Mouse (Mus musculus) midbrain, embryonic 12.5 days (tissue): Measurements from ENCODE around the gene Gm20388. TPM values are rescaled to one million over a fixed set of nuclear protein-coding genes. Genes with fewer than 3 reads are reported as not detected.

Experiments used
- ATAC-seq: fragments of 200-750 bp; cut with Nextera tagmentation; 2 replicates; pipeline ENCODE4 v1.8.0; 2017; ENCODE audit warnings: low read depth, moderate TSS enrichment, moderate library complexity; ENCODE audit not compliant: low FRiP score
- H3K27ac ChIP-seq: fragments of 300-500 bp; sonication (generic); replicated peaks from 2 replicates; pipeline ENCODE4 v1.5.1; 2016; ENCODE audit warnings: mild to moderate bottlenecking
- H3K27me3 ChIP-seq: fragments of 300-500 bp; sonication (generic); 2 replicates; pipeline ENCODE4 v1.6.1; 2016; ENCODE audit warnings: mild to moderate bottlenecking
- H3K36me3 ChIP-seq: fragments of 300-500 bp; sonication (generic); 2 replicates; pipeline ENCODE4 v1.6.1; 2016
- H3K4me1 ChIP-seq: fragments of 300-500 bp; sonication (generic); 2 replicates; pipeline ENCODE4 v1.6.1; 2016
- H3K4me2 ChIP-seq: fragments of 300-500 bp; sonication (generic); replicated peaks from 2 replicates; pipeline ENCODE4 v1.6.1; 2016; ENCODE audit warnings: mild to moderate bottlenecking, moderate library complexity
- H3K4me3 ChIP-seq: fragments of 300-500 bp; sonication (generic); 2 replicates; pipeline ENCODE4 v1.5.1; 2016; ENCODE audit warnings: mild to moderate bottlenecking
- H3K9ac ChIP-seq: fragments of 300-500 bp; sonication (generic); replicated peaks from 2 replicates; pipeline ENCODE4 v1.6.1; 2016; ENCODE audit warnings: mild to moderate bottlenecking, moderate library complexity
- H3K9me3 ChIP-seq: fragments of 300-500 bp; sonication (generic); 2 replicates; pipeline ENCODE4 v1.6.1; 2016; ENCODE audit warnings: mild to moderate bottlenecking
- WGBS: fragments of 180-500 bp; shearing (Covaris S2); methylation state at CpG from one replicate; pipeline ENCODE4 v1.1.7; 2016; 5-methylcytosine and 5-hydroxymethylcytosine counted together
- polyA plus RNA-seq: library from polyadenylated mRNA; unstranded; fragments of >200 nt; fragmentation: Nextera tagmentation; extraction: Ambion mirVana; gene quantifications from 2 replicates; pipeline ENCODE4 v1.2.1, GENCODE M21; 2016

The Gm20388 gene
- polyA plus RNA-seq, 1 experiment from 2014 or later, result not detected

DNA sequence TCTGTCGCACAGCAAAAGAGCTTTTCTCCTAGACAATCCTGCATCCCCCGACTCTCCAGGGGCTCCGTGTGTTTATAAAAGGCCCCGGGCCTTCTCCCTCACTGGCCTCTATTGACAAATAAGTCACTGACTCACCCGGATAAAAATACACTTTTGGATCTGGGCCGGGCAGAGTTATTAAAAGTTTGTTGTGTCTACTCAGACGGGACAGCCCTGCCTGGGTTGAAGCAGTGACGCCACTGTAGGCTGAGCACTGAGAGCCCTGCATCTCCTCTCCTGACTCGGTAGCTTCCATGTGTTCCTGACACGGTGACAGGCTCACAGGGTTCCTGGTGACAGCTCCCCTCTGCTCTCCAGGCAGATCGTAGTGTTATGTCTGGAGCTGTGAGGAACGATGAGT lies 1241.8 kb downstream of the Gm20388 start:
- Histone ChIP-seq H3K4me1 (no peaks in the 10 kb centered on the region), H3K4me2 (no peak overlapping the region), H3K9ac (no peak overlapping the region), H3K36me3 (no peaks in the 10 kb centered on the region), H3K9me3 (no peaks in the 10 kb centered on the region), H3K27ac (no peak overlapping the region), H3K4me3 (no peak overlapping the region), H3K27me3 (peaks cover 14% of the 10 kb centered on the region; the same call in 1 of the 2 replicates)
- no peak for ATAC-seq
- 69% methylated on average over 12 of the region's 12 CpGs for WGBS

DNA sequence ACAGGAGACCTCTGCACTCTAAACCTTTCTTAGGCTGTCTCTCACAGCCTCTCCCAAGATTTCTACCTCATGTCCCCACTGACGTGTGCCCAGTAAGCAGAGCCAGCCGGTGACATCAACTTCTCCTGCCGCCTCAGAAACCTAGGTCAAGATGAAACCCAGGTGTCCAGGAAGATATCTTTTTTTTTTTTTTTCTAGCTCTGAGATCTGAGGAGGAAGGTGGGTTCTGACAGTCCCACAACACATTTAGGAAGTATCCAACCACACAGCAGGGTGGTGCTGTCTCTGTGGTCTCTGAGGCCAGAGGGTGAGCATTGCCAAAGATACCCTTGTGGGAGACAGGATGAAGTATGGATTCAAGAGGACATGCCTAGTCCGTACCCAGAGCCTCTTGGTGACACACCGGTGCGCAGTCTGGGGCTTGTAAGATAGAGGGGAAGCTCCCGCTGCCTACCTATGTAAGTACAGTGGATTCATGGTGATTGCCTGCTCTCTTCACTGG lies 1246.4 kb downstream of the Gm20388 start:
- no peaks in the 10 kb centered on the region for H3K9me3 ChIP-seq
- 89% methylated on average over 7 of the region's 7 CpGs for WGBS
- no peak overlapping the region for H3K9ac ChIP-seq
- no peak for ATAC-seq
- no peak overlapping the region for H3K4me2 ChIP-seq
- no peaks in the 10 kb centered on the region for H3K4me1 ChIP-seq
- no peaks in the 10 kb centered on the region for H3K27me3 ChIP-seq
- no peaks in the 10 kb centered on the region for H3K36me3 ChIP-seq
- no peak overlapping the region for H3K4me3 ChIP-seq
- no peak overlapping the region for H3K27ac ChIP-seq

DNA sequence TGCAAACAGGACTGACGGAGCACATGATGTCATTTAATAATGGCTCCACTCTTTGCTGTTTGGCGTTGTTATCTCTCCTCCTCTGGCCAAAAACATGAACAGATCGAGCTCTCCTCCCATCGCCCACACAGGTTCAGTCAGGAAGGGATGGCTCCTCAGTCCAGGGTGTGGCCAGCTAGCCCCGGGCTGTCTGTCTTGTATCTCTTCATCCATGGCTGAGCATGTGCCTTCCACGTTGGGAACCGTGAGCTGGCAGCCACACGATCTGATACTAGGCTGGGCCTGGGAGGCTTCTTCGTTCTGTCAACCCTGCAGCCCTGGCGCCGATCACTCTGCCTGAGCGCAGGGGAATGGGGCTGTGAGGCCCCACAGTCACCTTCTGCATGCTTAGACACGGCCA lies 1248.2 kb downstream of the Gm20388 start:
- 81% methylated on average over 13 of the region's 13 CpGs for WGBS
- Histone ChIP-seq H3K9ac (no peak overlapping the region), H3K4me3 (no peak overlapping the region), H3K27ac (no peak overlapping the region), H3K36me3 (no peaks in the 10 kb centered on the region), H3K4me1 (no peaks in the 10 kb centered on the region), H3K9me3 (no peaks in the 10 kb centered on the region), H3K4me2 (no peak overlapping the region), H3K27me3 (no peaks in the 10 kb centered on the region)
- no peak for ATAC-seq

DNA sequence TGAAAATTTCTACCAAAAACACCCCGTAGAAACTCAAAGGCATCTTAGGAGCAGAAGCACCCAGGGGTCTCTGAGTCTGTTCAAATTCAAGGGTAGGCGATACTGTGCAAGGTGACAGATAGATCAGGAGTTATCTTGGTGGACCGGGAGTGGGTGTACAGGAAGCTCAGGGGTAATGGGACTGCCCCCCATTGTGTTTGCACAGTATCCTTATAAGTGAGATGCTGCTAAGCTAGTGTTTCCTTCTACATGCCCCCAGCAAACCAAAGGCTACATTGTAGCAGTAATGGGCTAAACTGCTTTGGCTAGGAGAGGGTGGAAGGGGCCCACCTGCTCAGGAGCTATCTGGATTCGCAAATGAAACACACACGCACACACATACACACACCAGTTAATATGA lies 1250.8 kb downstream of the Gm20388 start:
- Histone ChIP-seq H3K36me3 (no peaks in the 10 kb centered on the region), H3K4me3 (no peak overlapping the region), H3K4me2 (no peak overlapping the region), H3K27ac (no peak overlapping the region), H3K9me3 (no peaks in the 10 kb centered on the region), H3K27me3 (no peaks in the 10 kb centered on the region), H3K9ac (no peak overlapping the region), H3K4me1 (no peaks in the 10 kb centered on the region)
- WGBS, result 94% methylated on average over 5 of the region's 5 CpGs
- ATAC-seq, result no peak

DNA sequence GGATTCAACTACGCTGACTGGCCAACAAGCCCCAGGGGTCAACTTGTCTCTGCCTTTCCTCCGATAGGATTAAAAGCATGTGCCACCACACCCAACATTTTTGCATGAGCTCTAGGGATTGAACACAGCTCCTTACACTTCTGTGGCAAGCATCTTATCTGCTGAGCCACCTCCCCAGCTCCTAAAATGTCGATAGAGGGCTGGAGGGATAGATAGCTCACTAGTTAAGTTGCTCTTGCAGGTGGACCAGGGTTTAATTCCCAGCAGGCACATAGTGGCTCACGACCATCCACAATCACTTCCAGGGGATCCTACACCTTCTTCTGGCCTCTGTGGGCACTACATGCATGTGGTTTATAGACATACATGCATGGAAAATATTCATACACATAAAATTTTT lies 1251.8 kb downstream of the Gm20388 start:
- Histone ChIP-seq H3K4me3 (no peak overlapping the region), H3K36me3 (no peaks in the 10 kb centered on the region), H3K27ac (no peak overlapping the region), H3K4me2 (no peak overlapping the region), H3K27me3 (no peaks in the 10 kb centered on the region), H3K4me1 (no peaks in the 10 kb centered on the region), H3K9ac (no peak overlapping the region), H3K9me3 (no peaks in the 10 kb centered on the region)
- no peak for ATAC-seq
- 69% methylated on average over 4 of the region's 4 CpGs for WGBS

DNA sequence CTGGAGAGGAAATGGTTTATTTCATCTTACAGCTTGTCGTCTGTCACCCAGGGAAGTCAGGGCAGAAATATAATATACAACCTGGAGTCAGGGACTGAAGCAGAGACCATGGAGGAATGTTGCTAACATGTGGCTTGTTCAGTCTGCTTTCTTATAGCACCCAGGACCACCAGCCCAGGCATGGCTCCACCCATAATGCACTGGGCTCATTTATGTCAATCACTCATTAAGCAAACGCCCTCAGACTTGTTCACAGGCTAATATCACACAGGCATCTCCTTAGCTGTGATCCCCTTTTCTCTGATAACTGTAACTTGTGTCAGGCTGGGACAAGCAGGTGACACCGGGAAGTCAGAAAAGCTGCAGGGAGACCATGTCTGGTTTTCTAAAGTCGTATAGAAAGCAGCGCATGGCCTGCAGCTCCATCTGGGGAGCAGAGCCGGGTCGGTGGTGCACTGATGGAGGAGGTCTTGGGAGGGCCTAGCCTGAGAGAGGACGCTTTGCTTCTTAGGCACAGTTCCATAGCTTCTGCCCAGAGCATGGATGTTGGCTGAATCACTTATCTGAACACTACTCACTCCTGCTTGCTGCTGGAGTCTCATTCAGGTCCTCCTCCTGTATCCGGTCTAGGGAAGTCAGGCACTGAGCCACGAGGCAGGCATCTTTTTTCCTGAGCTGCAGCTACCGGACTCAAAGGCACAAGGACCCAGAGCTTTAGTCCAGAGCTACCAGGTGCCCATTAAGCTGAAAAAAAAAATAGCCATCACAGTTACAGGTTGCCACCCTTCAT lies 1252.5 kb downstream of the Gm20388 start:
- Histone ChIP-seq H3K27me3 (no peaks in the 10 kb centered on the region), H3K36me3 (no peaks in the 10 kb centered on the region), H3K4me3 (no peak overlapping the region), H3K4me1 (no peaks in the 10 kb centered on the region), H3K27ac (no peak overlapping the region), H3K9ac (no peak overlapping the region), H3K9me3 (no peaks in the 10 kb centered on the region), H3K4me2 (no peak overlapping the region)
- WGBS, result 78% methylated on average over 11 of the region's 11 CpGs
- no peak for ATAC-seq

DNA sequence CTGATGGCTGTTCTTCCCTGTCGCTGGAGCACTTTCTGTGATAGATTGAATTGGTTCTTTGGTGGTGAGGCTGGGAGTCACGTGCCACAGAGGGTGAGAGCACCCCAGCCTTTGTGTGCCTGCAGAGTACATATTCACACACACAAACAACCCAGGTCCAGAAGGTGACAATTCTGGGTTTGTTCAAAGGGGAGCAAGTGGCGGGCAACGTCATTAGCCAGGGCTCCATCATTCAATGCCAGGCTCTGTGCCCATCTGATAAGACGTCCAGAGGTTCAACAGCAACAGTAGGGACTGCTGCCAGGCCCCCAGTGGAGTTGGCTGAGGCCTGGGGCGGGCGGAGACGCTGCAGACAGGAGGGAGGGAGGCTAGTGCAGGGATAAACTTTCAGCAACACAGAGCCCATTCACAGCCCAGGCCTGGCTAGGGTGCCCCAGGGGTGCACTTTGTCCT lies 1253.4 kb downstream of the Gm20388 start:
- Histone ChIP-seq H3K4me3 (no peak overlapping the region), H3K27me3 (no peaks in the 10 kb centered on the region), H3K9me3 (no peaks in the 10 kb centered on the region), H3K36me3 (no peaks in the 10 kb centered on the region), H3K9ac (no peak overlapping the region), H3K27ac (no peak overlapping the region), H3K4me2 (no peak overlapping the region), H3K4me1 (no peaks in the 10 kb centered on the region)
- WGBS, result 62% methylated on average over 8 of the region's 8 CpGs
- no peak for ATAC-seq

DNA sequence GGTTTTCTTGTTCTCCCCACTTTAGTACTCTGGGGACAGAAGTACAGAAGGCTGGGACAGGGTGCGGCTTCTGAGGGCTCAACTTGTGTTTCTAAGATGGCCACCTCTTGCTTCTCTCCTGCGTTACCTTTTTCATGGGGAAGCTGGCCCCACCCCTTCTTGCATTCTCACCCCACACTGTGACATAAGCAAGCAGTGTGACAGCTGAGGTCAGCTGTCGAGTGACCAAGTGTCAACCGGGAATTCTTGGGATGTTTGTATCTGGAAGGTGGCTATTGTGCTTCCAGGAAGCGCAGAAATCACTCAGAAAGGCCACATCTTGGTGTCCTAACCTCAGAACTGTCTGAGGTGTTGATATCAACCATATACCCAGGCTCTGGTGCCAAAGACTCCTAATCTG lies 1257.4 kb downstream of the Gm20388 start:
- 69% methylated on average over 5 of the region's 5 CpGs for WGBS

DNA sequence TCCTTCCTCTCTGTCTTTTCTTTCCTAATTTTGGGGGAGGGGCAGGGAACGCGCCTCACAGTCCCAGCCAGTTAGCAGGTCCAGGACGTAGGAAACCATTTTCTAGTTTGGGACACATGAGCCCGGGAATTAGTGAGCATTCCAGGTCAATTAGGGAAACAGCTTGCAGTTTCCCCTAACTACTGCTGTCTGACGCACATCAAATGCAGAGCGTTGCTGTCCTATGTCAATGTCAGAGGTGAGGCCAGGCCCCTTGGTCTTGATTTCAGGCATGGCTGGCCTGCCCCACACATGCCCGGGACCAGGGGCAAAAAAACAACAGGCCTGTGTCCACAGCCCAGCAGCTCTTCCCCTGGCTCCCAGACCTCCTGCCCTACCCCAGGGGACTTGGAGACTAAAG lies 1259.5 kb downstream of the Gm20388 start:
- no peak overlapping the region for H3K27ac ChIP-seq
- H3K9me3 ChIP-seq, result no peaks in the 10 kb centered on the region
- 57% methylated on average over 7 of the region's 7 CpGs for WGBS
- H3K36me3 ChIP-seq, result no peaks in the 10 kb centered on the region
- ATAC-seq, result no peak
- H3K9ac ChIP-seq, result no peak overlapping the region
- H3K4me3 ChIP-seq, result no peak overlapping the region
- no peak overlapping the region for H3K4me2 ChIP-seq
- H3K4me1 ChIP-seq, result peaks cover 7% of the 10 kb centered on the region; the same call in 1 of the 2 replicates
- no peaks in the 10 kb centered on the region for H3K27me3 ChIP-seq

More for the DNA sequence above, 1257.4 kb downstream of the Gm20388 start:
- no peaks in the 10 kb centered on the region for H3K36me3 ChIP-seq
- no peak overlapping the region for H3K4me3 ChIP-seq
- H3K27me3 ChIP-seq, result no peaks in the 10 kb centered on the region
- no peaks in the 10 kb centered on the region for H3K4me1 ChIP-seq
- H3K27ac ChIP-seq, result no peak overlapping the region
- H3K9me3 ChIP-seq, result no peaks in the 10 kb centered on the region
- no peak overlapping the region for H3K4me2 ChIP-seq
- no peak overlapping the region for H3K9ac ChIP-seq
- ATAC-seq, result no peak

DNA sequence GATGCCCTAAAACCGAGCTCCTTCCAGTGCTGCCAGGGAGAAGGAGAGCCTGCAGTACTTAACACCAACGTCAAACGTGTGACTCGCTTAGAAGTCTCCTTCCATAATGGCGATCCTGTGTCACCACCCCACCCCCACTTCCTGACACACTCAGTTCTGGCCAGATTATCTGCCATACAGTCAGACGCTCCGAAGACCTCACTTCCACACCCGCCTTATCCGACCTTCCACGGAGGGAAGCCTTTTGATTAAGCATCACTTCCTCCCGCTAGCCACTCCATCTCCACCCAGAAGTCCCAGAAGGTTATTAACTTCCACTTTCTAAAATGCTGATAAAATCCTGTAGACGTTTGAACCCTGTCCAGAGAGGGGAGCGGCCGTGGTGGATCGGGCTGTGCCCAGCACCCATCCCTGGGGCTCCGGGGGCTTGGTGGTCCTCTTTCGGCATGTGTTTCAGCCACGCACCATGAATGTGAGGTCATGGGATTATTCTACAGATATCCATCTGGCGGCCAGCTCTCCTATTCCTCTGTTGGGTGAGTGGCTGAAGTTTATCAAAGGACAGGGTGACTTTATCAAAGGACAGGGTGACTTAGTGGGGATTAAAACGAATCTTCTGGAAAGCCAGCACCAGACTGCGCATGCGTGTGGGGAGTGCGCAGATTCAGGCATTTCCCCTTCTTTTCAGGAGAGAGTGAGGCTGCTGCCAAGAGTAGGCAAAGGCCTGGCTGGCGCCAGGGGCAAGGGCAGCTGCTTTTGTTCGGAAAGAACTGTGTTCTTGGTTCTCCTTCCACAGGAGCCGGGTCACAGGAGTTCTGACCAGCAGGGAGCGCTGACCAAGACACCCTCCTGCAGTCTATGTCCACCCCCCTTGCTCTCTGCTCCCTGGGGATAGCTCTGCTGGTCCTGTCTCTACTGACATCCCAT lies 1260.2 kb downstream of the Gm20388 start:
- Histone ChIP-seq H3K27ac (no peak overlapping the region), H3K4me1 (peaks cover 12% of the 10 kb centered on the region; the same call in 1 of the 2 replicates), H3K9ac (no peak overlapping the region), H3K27me3 (no peaks in the 10 kb centered on the region), H3K36me3 (no peaks in the 10 kb centered on the region), H3K4me3 (no peak overlapping the region), H3K9me3 (no peaks in the 10 kb centered on the region), H3K4me2 (no peak overlapping the region)
- ATAC-seq, result no peak
- 76% methylated on average over 27 of the region's 27 CpGs for WGBS

DNA sequence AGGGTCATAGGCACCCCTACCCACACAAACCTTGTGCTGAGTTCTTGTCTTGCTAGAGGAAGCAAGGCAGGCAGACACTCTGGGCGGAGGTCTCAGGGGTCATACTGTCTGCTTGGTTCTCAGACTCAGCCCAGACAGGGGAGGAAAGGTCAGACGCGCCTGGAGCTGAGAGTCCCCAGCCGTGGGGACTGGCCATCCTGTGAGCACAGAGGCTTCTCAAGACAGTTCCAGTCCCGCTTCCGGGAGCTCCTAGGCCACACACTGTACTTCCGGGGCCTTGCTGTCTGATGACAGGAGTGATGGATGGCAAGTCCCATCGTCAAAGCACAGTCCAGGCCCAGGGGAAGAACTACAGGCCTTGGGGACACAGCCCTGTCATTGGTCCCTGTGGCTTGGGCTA lies 1261.9 kb downstream of the Gm20388 start:
- Histone ChIP-seq H3K4me3 (no peak overlapping the region), H3K36me3 (no peaks in the 10 kb centered on the region), H3K9ac (no peak overlapping the region), H3K4me1 (peaks cover 15% of the 10 kb centered on the region; the same call in 1 of the 2 replicates), H3K4me2 (no peak overlapping the region), H3K27me3 (0 out of 2 replicates have a peak, but pooled peaks cover 8% of the 10 kb centered on the region), H3K27ac (no peak overlapping the region), H3K9me3 (no peaks in the 10 kb centered on the region)
- 78% methylated on average over 8 of the region's 8 CpGs for WGBS
- no peak for ATAC-seq

DNA sequence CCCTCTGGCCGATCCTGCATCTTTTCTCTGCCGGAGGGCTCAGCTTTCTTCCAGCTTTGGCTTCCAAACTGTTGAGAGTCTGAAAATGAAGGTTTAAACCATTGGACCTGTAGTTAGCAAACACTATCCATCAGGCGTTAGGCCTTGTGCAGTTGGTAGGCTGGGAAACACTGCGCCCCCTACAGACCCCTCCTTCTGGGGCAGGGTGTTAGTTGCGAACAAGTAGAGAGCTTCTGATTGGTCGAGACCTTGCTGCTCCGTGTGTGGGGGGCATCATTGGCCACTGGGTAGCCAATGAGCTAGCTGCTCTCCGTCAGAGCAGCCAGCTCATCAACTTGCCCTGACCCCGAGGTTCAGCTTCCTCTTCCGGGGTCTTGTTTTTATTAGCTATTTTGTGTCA lies 1263.5 kb downstream of the Gm20388 start:
- peaks cover 15% of the 10 kb centered on the region; the same call in 1 of the 2 replicates for H3K4me1 ChIP-seq
- no peak overlapping the region for H3K9ac ChIP-seq
- H3K4me3 ChIP-seq, result no peak overlapping the region
- H3K4me2 ChIP-seq, result no peak overlapping the region
- H3K27ac ChIP-seq, result no peak overlapping the region
- 0 out of 2 replicates have a peak, but pooled peaks cover 17% of the 10 kb centered on the region for H3K27me3 ChIP-seq
- 68% methylated on average over 10 of the region's 10 CpGs for WGBS
- ATAC-seq, result no peak
- no peaks in the 10 kb centered on the region for H3K9me3 ChIP-seq
- no peaks in the 10 kb centered on the region for H3K36me3 ChIP-seq
